Mouse (Mus musculus) layer of hippocampus, adult 2 months (tissue): ENCODE measurements around the gene Rnf111. TPM values are rescaled to one million over a fixed set of nuclear protein-coding genes. Genes with fewer than 3 reads are reported as not detected.

Experiments used
- DNase-seq, 2 experiments: peaks; one replicate each; pipeline ENCODE4 v3.0.0; 2022; ENCODE audit warnings: low spot score in 2 of 2
- H3K27ac ChIP-seq: fragments of 200-600 bp; 2 replicates; pipeline ENCODE4 v1.8.1; 2022
- H3K4me3 ChIP-seq: fragments of 200-600 bp; 2 replicates; pipeline ENCODE4 v1.8.1; 2022; ENCODE audit warnings: mild to moderate bottlenecking
- CTCF ChIP-seq: fragments of 200-600 bp; conservative IDR thresholded peaks from 2 replicates; pipeline ENCODE4 v1.8.1; 2022; ENCODE audit warnings: antibody characterized with exemption, mild to moderate bottlenecking, moderate library complexity
- total RNA-seq, 2 experiments: library from RNA; stranded (reverse); gene quantifications; 2 replicates each; pipeline ENCODE4 v1.2.3; 2021

Gene Rnf111
- total RNA-seq, 2 experiments from 2014 or later = 42.4 to 43.7 TPM

DNA sequence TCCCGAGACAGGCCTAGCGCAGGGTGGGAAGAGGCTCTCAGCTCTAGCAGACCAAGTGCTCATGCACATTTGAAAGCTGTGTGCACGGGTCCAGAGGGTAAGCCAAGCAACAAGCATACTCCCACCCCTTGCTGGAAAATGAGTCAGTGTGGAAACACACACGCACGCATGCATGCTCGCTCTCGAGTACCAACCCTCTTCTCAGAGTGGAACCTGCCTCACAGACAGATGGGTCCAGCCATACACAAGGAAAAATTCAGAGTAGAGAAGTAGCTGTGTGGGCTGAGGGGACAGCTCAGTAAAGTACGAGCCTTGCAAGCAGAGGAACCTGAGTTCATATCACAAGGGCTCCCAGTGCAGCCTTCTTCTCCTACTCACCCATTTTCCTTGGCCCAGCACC, 93.8 kb downstream of the Rnf111 start:
- no peak for TF ChIP-seq CTCF

DNA sequence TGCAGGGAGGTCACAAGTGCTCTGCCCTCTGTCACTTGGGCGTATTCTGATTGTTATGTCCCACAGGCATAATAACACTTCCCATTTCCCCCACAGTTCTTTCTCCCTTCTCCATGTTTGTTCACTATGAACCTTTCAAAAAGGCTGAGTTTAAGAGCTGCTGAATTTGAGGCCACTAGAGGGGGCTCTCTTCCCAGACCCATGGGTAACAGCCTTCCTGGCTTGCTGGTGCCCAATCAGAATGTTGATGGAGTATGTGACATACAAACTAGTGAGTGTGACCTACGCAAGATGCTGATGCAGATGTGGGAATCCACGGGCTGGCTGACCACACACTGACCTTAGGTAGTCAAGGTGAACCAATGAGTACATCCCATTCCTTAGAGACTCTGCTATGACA, 94.7 kb downstream of the Rnf111 start:
- peak in 1 of 2 experiments; percentile 61 for DNase-seq
- Histone ChIP-seq H3K27ac (no peak overlapping the region), H3K4me3 (no peak overlapping the region)
- peak; percentile 80 for TF ChIP-seq CTCF

More for the DNA sequence above, 93.8 kb downstream of the Rnf111 start:
- no peak overlapping the region for H3K27ac ChIP-seq
- H3K4me3 ChIP-seq = no peak overlapping the region
- DNase-seq = no peak

DNA sequence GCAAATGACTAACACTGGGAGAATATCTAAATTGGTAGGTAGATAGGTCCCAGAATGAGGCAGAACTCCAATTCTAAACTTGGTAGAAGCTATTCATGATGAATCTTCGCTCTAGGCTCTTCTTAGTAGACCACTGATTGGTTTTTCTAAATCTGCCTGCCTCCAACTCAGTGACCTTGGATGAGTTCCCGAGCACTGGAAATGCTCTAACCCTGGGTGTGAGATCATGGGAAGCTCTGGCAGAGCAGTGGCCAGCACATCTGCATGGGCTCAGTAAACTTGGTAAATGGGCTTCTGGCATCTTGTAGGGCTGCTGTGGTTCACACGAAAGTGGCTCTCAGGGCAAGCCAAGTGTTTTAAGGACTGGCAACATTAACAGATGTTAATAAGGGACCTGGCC, 96.9 kb downstream of the Rnf111 start:
- Histone ChIP-seq H3K4me3 (no peak overlapping the region), H3K27ac (no peak overlapping the region)
- TF ChIP-seq CTCF = no peak
- DNase-seq = no peak

DNA sequence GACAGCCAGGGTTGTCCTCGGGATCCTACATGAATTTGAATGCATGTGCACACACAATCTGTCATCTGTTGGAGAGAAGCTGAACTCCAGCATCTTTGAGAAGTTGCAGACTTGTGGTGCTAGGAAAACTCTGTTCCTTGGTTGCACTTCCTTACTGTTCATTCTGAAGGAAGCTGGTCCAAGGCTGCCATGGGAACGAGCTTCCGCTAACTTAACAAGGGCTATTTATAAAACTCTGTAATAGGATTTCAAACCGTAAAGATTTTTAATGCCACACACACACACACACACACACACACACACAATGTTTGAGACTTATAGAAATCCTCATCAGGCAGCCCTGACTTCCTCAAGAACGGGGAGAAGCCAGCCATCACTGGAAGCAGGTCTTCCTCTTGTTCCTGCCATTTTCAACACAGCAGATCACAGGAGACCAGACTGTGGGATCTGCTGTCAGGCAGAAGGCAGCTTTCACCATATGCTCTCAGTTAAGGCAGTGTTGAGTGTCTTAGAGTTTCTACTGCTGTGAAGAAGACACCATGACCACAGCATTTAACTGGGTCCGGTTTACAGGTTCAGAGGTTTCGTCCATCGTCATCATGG, 101.5 kb downstream of the Rnf111 start:
- no peak for TF ChIP-seq CTCF
- Histone ChIP-seq H3K4me3 (no peak overlapping the region), H3K27ac (peak overlapping the region; percentile 46; the same call in 1 of the 2 replicates)
- DNase-seq = peak; percentile 29 to 34

DNA sequence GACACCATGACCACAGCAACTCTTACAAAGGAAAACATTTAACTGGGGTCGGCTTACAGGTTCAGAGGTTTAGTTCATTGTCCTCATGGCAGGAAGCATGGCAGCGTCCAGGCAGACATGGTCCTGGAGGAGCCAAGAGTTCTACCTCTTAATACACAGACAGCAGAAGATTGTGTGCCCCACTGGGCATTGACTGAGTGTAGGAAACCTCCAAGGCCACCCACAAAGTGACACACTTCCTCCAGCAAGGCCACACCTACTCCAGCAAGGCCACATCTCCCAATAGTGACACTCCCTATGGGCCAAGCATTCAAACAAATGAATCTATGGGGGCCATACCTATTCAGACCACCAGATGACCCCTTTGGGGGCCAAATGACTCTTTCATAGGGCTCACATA, 107.4 kb downstream of the Rnf111 start:
- Histone ChIP-seq H3K4me3 (no peak overlapping the region), H3K27ac (no peak overlapping the region)
- DNase-seq = no peak
- TF ChIP-seq CTCF = no peak

DNA sequence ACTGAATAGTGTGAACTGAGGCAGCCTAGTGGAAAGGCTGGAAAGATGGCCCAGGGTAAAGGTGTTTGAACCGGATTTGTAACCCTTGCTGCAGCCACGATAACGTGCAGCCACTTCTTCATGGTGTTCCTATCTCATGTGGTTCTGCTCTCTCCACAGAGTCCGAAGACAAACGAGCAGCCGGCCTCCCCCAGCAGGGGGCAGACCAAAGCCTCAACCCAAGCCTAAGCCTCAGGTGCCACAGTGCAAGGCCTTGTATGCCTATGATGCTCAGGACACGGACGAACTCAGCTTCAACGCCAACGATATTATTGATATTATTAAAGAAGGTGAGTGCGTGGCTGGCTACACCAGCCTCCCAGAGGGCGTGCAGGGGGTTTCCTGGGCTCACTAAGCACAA, 107.9 kb downstream of the Rnf111 start:
- TF ChIP-seq CTCF = peak; percentile 71
- Histone ChIP-seq H3K4me3 (no peak overlapping the region), H3K27ac (no peak overlapping the region)
- peak in 1 of 2 experiments; percentile 55 for DNase-seq

DNA sequence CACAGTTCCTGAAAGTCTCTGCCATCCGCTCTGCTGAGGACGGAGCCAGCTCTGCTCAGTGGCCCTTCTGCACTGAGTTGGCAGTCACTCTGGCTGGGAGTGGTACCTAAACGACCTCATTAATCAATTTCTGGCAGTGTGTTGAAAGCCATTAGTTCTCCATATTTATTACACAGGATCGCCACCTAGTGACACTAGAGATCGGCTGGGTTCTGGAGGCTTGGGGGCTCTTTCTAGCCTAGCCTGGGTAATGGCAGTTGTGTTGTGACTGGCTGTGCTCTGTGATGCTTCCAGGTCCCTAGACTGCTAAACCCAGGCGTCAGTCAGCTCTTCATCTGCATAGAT, 111.0 kb downstream of the Rnf111 start:
- no peak overlapping the region for H3K27ac ChIP-seq
- TF ChIP-seq CTCF = peak; percentile 86
- peak; percentile 51 to 60 for DNase-seq
- no peak overlapping the region for H3K4me3 ChIP-seq

DNA sequence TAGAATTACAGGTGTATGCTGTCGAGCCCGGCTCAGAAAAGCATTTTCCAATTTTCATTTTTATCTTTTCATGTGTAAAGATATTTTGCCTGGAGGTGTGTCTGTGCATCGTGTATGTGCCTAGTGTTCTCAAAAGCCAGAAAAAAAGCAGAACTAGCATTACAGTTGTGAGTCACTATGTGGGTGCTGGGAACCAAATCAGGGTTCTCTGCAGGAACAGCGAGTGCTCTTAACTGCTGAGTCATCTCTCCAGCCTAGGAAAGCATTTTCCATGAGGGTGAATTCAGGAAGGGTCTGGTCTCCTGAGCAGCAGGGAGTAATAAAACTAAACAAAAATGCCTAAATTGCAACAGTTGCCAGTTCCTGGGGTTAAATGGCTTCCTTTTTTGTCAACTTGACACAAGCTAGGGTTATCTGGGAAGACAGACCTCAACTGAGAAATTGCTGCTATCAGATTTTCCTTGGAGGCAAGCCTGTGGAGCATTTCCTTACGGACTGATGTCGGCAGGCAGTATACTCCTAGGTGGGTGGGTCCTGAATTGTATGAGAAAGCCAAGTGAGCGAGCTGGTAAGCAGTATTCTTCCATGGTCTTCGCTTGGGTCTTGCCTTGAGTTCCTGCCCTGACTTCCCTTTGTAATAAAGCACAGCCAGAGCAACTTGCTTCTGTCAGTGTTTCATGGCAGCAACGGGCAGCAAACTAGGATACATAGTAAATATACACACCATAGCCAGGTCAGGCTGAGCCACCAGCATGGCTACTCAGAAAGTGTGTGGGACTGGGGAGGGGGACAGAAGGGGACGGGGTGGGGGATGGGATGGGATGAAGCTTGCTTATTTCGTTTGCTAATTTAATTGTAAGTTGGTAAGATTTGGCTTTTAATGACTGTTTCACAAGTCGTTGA, 111.6 kb downstream of the Rnf111 start:
- DNase-seq = no peak
- no peak overlapping the region for H3K27ac ChIP-seq
- no peak overlapping the region for H3K4me3 ChIP-seq
- TF ChIP-seq CTCF = no peak

DNA sequence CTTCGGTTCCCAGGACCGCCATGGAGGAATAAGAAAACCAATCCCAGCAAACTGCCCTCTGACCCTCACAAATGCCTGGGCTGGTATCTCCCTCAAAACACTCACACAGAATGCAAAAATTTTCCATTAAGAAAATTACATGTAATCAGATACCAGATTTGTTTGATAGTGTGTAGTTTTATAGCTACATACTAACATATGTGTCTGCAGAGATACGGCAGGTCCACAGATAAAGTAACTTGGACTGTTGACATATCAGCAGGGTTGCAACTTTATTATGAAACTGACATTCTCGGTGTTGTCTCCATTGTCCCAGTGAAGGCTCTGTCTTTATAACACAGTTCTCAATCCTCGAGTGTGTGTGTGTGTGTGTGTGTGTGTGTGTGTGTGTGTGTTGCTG, 112.5 kb downstream of the Rnf111 start:
- DNase-seq = no peak
- no peak for TF ChIP-seq CTCF
- no peak overlapping the region for H3K4me3 ChIP-seq
- H3K27ac ChIP-seq = no peak overlapping the region

DNA sequence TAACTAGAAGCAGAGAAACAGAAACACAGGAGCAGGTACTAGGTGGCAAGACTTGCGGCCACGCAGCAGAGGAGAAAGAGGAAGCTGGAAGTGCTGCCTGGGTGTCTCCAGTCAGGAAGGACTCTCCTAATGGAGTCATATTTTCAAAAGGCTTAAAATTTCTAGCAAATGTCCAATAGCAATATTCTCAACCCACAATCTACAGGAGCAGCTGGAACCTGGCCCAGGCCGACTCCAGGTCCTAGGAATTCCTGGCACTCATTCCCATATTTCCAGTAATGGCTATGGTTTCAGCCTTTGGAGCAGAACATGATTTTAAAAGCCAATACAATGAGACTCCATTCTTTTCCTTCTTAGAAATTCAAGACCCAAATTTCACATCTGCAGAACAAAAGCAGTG, 114.0 kb downstream of the Rnf111 start:
- TF ChIP-seq CTCF = no peak
- Histone ChIP-seq H3K4me3 (no peak overlapping the region), H3K27ac (no peak overlapping the region)
- DNase-seq = no peak

DNA sequence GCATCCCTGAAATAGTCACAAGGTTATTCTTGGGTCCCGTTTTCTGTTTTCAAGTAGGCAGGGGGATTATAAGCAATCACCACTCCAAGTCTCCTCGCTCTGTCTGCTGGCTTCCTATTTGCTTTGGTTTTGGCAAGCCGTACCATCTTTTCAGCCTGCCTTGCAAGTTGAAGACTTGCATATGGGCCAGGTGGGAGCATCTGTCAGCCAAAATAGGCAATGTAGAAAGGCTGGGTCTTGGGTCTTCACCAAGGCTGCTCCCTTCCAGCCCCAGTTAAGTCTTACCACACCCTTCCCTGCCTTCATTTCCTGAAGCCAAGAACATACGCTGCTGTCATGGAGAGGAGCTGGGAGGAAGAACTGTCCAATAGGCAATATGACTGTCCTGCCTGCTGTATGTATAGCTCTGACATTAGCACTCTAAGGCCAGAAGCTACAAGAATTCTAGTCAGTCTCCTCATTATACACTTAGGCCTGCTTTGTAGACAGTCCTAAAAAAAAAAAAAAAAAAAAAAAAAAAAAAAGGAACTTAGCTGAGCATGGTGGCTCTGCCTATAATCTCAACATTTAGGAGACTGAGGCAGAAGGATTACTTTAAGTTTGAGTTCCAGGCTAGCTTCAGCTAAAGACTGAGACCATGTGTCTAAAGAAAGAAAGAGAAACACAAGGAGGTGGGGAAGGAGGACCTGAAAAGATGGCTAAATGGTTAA, 116.0 kb downstream of the Rnf111 start:
- Histone ChIP-seq H3K27ac (no peak overlapping the region), H3K4me3 (no peak overlapping the region)
- TF ChIP-seq CTCF = no peak
- no peak for DNase-seq

DNA sequence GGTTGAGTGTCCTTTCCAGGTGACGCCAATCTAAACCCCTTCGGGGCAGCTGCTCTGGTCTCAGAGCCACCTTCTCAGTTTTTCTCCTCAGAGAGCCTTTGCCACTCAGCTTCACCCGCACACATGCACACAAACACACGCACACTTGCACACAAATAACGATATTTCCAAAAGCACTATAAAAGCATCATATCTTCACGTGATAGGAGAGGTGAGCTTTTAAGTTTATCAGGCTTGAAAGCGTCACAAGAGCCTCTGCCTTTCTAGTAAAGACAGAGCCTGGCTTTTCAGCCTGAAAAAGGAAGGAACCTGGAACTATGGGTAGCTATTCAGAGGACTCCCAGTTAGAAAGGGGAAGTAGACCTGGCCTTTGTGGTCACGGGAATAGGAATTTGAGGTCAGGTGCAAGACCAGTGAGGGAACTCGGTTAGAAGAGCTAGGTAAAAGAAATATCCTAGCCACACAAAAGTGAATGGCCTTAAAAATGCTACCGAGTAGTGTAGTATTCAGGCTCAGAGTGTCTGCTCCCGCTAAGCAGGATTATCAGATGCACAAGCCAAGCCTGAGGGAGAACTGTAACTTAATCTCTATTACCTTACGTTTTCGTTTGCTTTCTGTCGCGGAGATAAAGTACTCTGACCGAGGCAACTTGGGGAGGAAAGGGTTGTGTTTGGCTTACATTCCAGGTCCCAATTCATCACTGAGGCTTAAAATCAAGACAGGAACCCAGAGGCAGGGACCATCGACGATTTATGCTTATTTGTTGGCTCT, 118.4 kb downstream of the Rnf111 start:
- Histone ChIP-seq H3K27ac (no peak overlapping the region), H3K4me3 (no peak overlapping the region)
- no peak for DNase-seq
- no peak for TF ChIP-seq CTCF

DNA sequence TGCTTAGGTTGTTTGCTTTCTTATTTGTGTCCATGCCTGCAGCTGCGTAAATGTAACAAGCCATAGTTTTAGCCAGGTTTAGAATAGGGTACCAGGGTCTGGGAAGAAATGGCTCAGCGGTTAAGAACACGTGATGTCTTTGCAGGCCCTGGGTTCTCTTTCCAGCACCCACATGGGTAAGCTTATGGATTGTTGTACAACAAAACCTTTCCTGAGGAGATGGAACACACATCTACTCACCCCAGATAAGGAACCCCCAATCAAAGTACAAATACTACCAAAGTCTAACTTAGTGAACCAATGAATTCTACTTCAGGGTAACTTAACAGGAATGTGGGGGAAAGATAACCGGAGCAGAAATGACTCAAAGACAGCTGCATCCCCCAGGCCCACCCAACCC, 119.0 kb downstream of the Rnf111 start:
- TF ChIP-seq CTCF = no peak
- H3K27ac ChIP-seq = no peak overlapping the region
- H3K4me3 ChIP-seq = no peak overlapping the region
- no peak for DNase-seq
